Mouse (Mus musculus): ENCODE measurements around the gene Rufy3. TPM values are rescaled to one million over a fixed set of nuclear protein-coding genes. Genes with fewer than 3 reads are reported as not detected.
"Not testable (repeated sequence)": the region's sequence is repeated elsewhere in the genome, so short reads cannot be mapped to it uniquely, and the experiment has no call there.

Gene Rufy3
- total and polyA plus RNA-seq, 2 experiments from 2014 or later: 7.3 to 12.7 TPM

- ATAC-seq (ENCODE audit: insufficient read depth, low read depth) (no peak), DNase-seq (ENCODE audit: low spot score) (no peak)
- Histone ChIP-seq H3K4me2 (ENCODE audit: low read depth, low read length) (no peak overlapping the region), H3K9me3 (replicated peaks; ENCODE audit: control insufficient read depth, low read length) (no peaks in the 10 kb centered on the region), H3K4me3 (ENCODE audit: low read depth, low read length) (no peak overlapping the region), H3K4me1 (ENCODE audit: control insufficient read depth, insufficient read depth) (no peaks in the 10 kb centered on the region), H3K36me3 (replicated peaks; ENCODE audit: control insufficient read depth, insufficient read depth, low read length) (no peaks in the 10 kb centered on the region), H3K27ac (ENCODE audit: low read depth) (no peak overlapping the region), H3K27me3 (ENCODE audit: control insufficient read depth, insufficient read depth, low read length) (no peaks in the 10 kb centered on the region), H3K9ac (replicated peaks; ENCODE audit: low read depth, low read length) (no peak overlapping the region)
- TF ChIP-seq EP300 (IDR thresholded peaks at IDR 0.05; ENCODE audit: low read depth): no peak
- no peak for TF ChIP-seq CTCF (IDR thresholded peaks at IDR 0.05; ENCODE audit: low read depth)
These were observed 24.0 kb upstream of the Rufy3 start for GRCm38 (mm10) chr5:88540845-88541244.

DNA sequence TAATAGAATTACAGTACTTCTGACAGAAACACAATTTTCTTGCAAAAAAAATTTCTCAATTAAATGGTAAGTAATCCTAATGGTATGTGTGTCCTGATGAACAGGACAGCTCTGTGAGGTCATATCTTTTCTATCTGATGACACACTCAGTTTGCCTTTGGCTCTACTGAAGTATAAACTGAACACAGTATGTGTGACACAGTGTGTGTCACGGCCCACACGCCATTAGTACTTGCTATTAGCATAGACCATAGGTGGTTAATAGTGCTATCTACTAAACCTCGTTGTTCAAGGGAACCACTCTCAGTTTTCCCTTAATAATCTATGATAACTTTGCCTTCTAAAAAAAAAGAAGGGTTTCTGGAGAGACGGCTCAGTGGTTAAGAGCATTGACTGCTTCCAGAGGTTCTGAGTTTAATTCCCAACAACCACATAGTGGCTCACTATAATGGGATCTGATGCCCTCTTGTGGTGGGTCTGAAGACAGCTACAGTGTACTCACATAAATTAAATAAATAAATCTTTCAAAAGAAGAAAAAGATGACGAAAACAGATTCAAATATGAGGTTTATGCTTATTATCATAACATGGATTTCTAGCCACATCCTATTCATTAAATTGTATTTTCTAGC, 22.1 kb upstream of the Rufy3 start:
- Histone ChIP-seq H3K9me3 (replicated peaks; ENCODE audit: control insufficient read depth, low read length) (no peaks in the 10 kb centered on the region), H3K36me3 (replicated peaks; ENCODE audit: control insufficient read depth, insufficient read depth, low read length) (no peaks in the 10 kb centered on the region), H3K27me3 (ENCODE audit: control insufficient read depth, insufficient read depth, low read length) (no peaks in the 10 kb centered on the region), H3K4me3 (ENCODE audit: low read depth, low read length) (no peak overlapping the region), H3K4me1 (ENCODE audit: control insufficient read depth, insufficient read depth) (no peaks in the 10 kb centered on the region), H3K9ac (replicated peaks; ENCODE audit: low read depth, low read length) (no peak overlapping the region), H3K4me2 (ENCODE audit: low read depth, low read length) (no peak overlapping the region), H3K27ac (ENCODE audit: low read depth) (no peak overlapping the region)
- ATAC-seq (ENCODE audit: insufficient read depth, low read depth) (peak; percentile 63), DNase-seq (ENCODE audit: low spot score) (peak; percentile 47)
- 48% methylated on average over 5 of the region's 5 CpGs for WGBS
- TF ChIP-seq EP300 (IDR thresholded peaks at IDR 0.05; ENCODE audit: low read depth) (no peak), CTCF (IDR thresholded peaks at IDR 0.05; ENCODE audit: low read depth) (peak; percentile 75)

DNA sequence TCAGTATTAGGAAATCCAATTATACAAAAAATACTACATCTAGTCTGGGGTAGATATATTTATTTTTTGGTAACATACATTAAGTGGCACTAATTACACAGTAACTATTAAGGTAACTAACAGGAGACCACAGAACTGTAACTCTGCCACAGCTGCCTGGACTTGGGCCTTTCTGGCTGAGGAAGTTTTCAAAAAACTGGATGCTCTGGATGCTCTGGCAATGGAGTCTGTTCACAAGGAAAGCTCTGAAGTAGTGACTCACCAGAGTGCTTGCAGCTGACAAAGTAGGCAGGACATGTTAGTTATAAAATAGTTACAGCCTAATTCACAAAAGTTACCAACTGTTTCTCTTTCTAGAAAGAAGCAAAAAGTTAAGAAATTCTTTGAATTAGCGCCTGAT, 20.4 kb upstream of the Rufy3 start:
- not testable (repeated sequence) for H3K9me3 ChIP-seq (replicated peaks; ENCODE audit: control insufficient read depth, low read length); DNase-seq (ENCODE audit: low spot score); H3K4me2 ChIP-seq (ENCODE audit: low read depth, low read length); H3K36me3 ChIP-seq (replicated peaks; ENCODE audit: control insufficient read depth, insufficient read depth, low read length); H3K4me1 ChIP-seq (ENCODE audit: control insufficient read depth, insufficient read depth); H3K27ac ChIP-seq (ENCODE audit: low read depth); H3K9ac ChIP-seq (replicated peaks; ENCODE audit: low read depth, low read length); H3K27me3 ChIP-seq (ENCODE audit: control insufficient read depth, insufficient read depth, low read length); ATAC-seq (ENCODE audit: insufficient read depth, low read depth); H3K4me3 ChIP-seq (ENCODE audit: low read depth, low read length)
- 82% methylated on average over 1 of the region's 1 CpGs for WGBS

GRCm38 (mm10) chr5:88545536-88545935, 19.3 kb upstream of the Rufy3 start:
- H3K27ac ChIP-seq (ENCODE audit: low read depth): no peak overlapping the region
- no peaks in the 10 kb centered on the region for H3K27me3 ChIP-seq (ENCODE audit: control insufficient read depth, insufficient read depth, low read length)
- TF ChIP-seq CTCF (IDR thresholded peaks at IDR 0.05; ENCODE audit: low read depth): no peak
- TF ChIP-seq EP300 (IDR thresholded peaks at IDR 0.05; ENCODE audit: low read depth): no peak
- no peaks in the 10 kb centered on the region for H3K4me1 ChIP-seq (ENCODE audit: control insufficient read depth, insufficient read depth)
- no peak overlapping the region for H3K9ac ChIP-seq (replicated peaks; ENCODE audit: low read depth, low read length)
- no peak overlapping the region for H3K4me3 ChIP-seq (ENCODE audit: low read depth, low read length)
- DNase-seq (ENCODE audit: low spot score) (no peak), ATAC-seq (ENCODE audit: insufficient read depth, low read depth) (no peak)
- H3K36me3 ChIP-seq (replicated peaks; ENCODE audit: control insufficient read depth, insufficient read depth, low read length): no peaks in the 10 kb centered on the region
- H3K4me2 ChIP-seq (ENCODE audit: low read depth, low read length): no peak overlapping the region
- WGBS: 86% methylated on average over 7 of the region's 7 CpGs
- H3K9me3 ChIP-seq (replicated peaks; ENCODE audit: control insufficient read depth, low read length): no peaks in the 10 kb centered on the region

DNA sequence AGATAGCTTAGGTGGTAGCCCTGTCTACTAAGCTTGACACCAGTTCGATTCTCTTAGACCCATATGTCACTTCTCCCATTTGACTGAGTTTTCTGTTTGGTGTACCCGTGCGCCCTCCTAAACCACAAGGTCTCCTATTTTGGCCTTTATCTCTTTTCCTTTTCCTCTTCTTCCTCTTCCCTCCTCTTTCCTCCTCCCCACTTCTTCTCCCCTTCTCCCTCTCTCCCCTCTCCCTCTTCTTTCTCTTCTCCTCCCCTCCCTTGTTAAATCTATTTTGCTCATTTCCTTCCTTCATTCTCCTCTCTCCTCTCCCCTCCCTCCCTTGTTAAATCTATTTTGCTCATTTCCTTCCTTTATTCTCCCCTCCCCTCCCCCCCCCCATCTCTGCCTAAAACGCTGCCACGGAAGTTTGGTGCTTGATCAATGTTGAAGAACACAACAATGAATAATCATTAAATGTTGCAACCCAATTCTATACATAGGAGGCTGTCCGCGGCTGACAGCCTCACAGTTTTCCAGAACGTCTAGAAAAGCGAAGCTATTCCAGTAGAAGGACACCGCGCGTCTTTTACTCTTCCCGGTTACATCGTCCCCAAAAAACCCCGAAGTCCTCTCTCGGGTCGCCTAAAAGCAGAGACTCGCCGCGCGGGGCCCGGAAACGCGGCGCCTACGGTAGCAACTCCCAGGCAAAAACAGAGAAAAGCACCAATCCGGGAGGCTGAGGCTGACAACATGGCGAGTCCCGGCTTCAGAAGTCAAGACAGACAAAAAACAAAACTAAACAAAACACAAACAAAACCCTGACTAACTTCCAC, 11.4 kb upstream of the Rufy3 start:
- peak overlapping the region; percentile 96 for H3K27ac ChIP-seq (ENCODE audit: low read depth)
- H3K4me3 ChIP-seq (ENCODE audit: low read depth, low read length): peak overlapping the region; percentile 84
- no peaks in the 10 kb centered on the region for H3K36me3 ChIP-seq (replicated peaks; ENCODE audit: control insufficient read depth, insufficient read depth, low read length)
- H3K4me1 ChIP-seq (ENCODE audit: control insufficient read depth, insufficient read depth): peaks cover 19% of the 10 kb centered on the region
- DNase-seq (ENCODE audit: low spot score): peak; percentile 31
- no peaks in the 10 kb centered on the region for H3K9me3 ChIP-seq (replicated peaks; ENCODE audit: control insufficient read depth, low read length)
- WGBS: 5% methylated on average over 29 of the region's 29 CpGs
- peak overlapping the region; percentile 80 for H3K9ac ChIP-seq (replicated peaks; ENCODE audit: low read depth, low read length)
- peak; percentile 52 for ATAC-seq (ENCODE audit: insufficient read depth, low read depth)
- no peaks in the 10 kb centered on the region for H3K27me3 ChIP-seq (ENCODE audit: control insufficient read depth, insufficient read depth, low read length)
- no peak for TF ChIP-seq EP300 (IDR thresholded peaks at IDR 0.05; ENCODE audit: low read depth)
- no peak for TF ChIP-seq CTCF (IDR thresholded peaks at IDR 0.05; ENCODE audit: low read depth)
- peak overlapping the region; percentile 76 for H3K4me2 ChIP-seq (ENCODE audit: low read depth, low read length)
